Mouse (Mus musculus): ENCODE data around the gene Cyp4f14.

- TF ChIP-seq POLR2A (IDR thresholded peaks at IDR 0.05; ENCODE audit: low read depth, low read length) (no peak), CTCF (IDR thresholded peaks at IDR 0.05; ENCODE audit: extremely low read depth, insufficient read length, insufficient replicate concordance, low read depth, low read length) (no peak)
Measured at GRCm38 (mm10) chr17:32878773-32879172, 38.4 kb downstream of the Cyp4f14 start.

Measured in small intestine, adult 2 months (tissue).